In genomic region chr14:56355396-56355795, GRCm38 (mm10) we compare ENCODE assay signal across 27 mouse cellular contexts. TPM values are rescaled to one million over a fixed set of nuclear protein-coding genes. Genes with fewer than 3 reads are reported as not detected.
"Had no signal": no experiment of that assay in that cellular context is flagged by ENCODE, and none has a peak within 500 bp of the region (broad histone marks: within the 10 kb centered on the region; RNA-seq: fewer than 3 reads in every experiment).

No protein-coding gene starts in this region.

- H3K4me1 ChIP-seq: embryonic facial prominence, embryonic 10.5 days; embryonic facial prominence, embryonic 12.5 days; embryonic facial prominence, embryonic 13.5 days; embryonic facial prominence, embryonic 15.5 days; forebrain, embryonic 10.5 days; forebrain, embryonic 12.5 days; forebrain, embryonic 13.5 days; forebrain, embryonic 15.5 days had no signal

- H3K9me3 ChIP-seq: embryonic facial prominence, embryonic 10.5 days; embryonic facial prominence, embryonic 12.5 days; embryonic facial prominence, embryonic 13.5 days; embryonic facial prominence, embryonic 15.5 days; forebrain, embryonic 10.5 days; forebrain, embryonic 12.5 days; forebrain, embryonic 13.5 days; forebrain, embryonic 15.5 days had no signal

- H3K27ac ChIP-seq: embryonic facial prominence, embryonic 10.5 days; embryonic facial prominence, embryonic 12.5 days; embryonic facial prominence, embryonic 13.5 days; embryonic facial prominence, embryonic 15.5 days; forebrain, embryonic 10.5 days; forebrain, embryonic 12.5 days; forebrain, embryonic 13.5 days; forebrain, embryonic 15.5 days; gastrocnemius, adult 2 months had no signal

- H3K4me3 ChIP-seq: embryonic facial prominence, embryonic 10.5 days; embryonic facial prominence, embryonic 12.5 days; embryonic facial prominence, embryonic 13.5 days; embryonic facial prominence, embryonic 15.5 days; erythroblast, embryonic 14.5 days; forebrain, embryonic 10.5 days; forebrain, embryonic 12.5 days; forebrain, embryonic 13.5 days; forebrain, embryonic 15.5 days; gastrocnemius, adult 2 months had no signal

- H3K27me3 ChIP-seq: embryonic facial prominence, embryonic 12.5 days; embryonic facial prominence, embryonic 13.5 days; embryonic facial prominence, embryonic 15.5 days; forebrain, embryonic 12.5 days; forebrain, embryonic 13.5 days; forebrain, embryonic 15.5 days had no signal

- DNase-seq: cerebellum, adult 2 months; cerebellum, adult 8-10 months; cerebellum, adult 9-10 months; cerebellum, adult 9-11 months; cerebellum, postnatal 10 days; cerebellum, postnatal 14 days; cerebellum, postnatal 25 days; cerebellum, postnatal 36 days; embryo, embryonic 11 days; forebrain, postnatal 0 days; gastrocnemius, adult 2 months; gastrocnemius, postnatal 10 days; gastrocnemius, postnatal 14 days; gastrocnemius, postnatal 25 days; gastrocnemius, postnatal 36 days; heart, adult 18-20 months had no signal

- ATAC-seq: forebrain, embryonic 13.5 days; forebrain, embryonic 14.5 days; forebrain, embryonic 15.5 days; forebrain, embryonic 16.5 days; forebrain, postnatal 0 days had no signal

- H3K9ac ChIP-seq: embryonic facial prominence, embryonic 12.5 days; embryonic facial prominence, embryonic 13.5 days; embryonic facial prominence, embryonic 15.5 days; forebrain, embryonic 12.5 days; forebrain, embryonic 13.5 days; forebrain, embryonic 15.5 days; forebrain, postnatal 0 days had no signal

- H3K4me2 ChIP-seq: embryonic facial prominence, embryonic 12.5 days; embryonic facial prominence, embryonic 13.5 days; embryonic facial prominence, embryonic 15.5 days; forebrain, embryonic 12.5 days; forebrain, embryonic 13.5 days; forebrain, embryonic 15.5 days had no signal

- H3K36me3 ChIP-seq: embryonic facial prominence, embryonic 10.5 days; embryonic facial prominence, embryonic 12.5 days; embryonic facial prominence, embryonic 13.5 days; embryonic facial prominence, embryonic 15.5 days; forebrain, embryonic 10.5 days; forebrain, embryonic 12.5 days; forebrain, embryonic 15.5 days had no signal

RNA-seq across cellular contexts. Expression of gene Atp12a, which starts 9.5 kb away (rescaled TPM):
- polyA plus RNA-seq: cerebellum, adult 2 months; embryonic facial prominence, embryonic 10.5 days; erythroblast, embryonic 14.5 days; forebrain, embryonic 10.5 days had no signal

RNA-seq across cellular contexts. Expression of gene Rnf17, which starts 47.0 kb away (rescaled TPM):
- polyA plus RNA-seq: erythroblast, embryonic 14.5 days had no signal
